Mouse (Mus musculus) thymus, adult 2 months (tissue): ENCODE results near the gene Sel1l.

ENCODE experiments used
- CTCF ChIP-seq: fragments of 200-500 bp; IDR thresholded peaks from 2 replicates; pipeline ENCODE4 v1.5.1; 2012; ENCODE audit warnings: mild to moderate bottlenecking, control low read depth, low read length, moderate library complexity, borderline replicate concordance; ENCODE audit not compliant: control insufficient read depth, poor library complexity, insufficient read depth; ENCODE audit errors: extremely low read depth
- POLR2A ChIP-seq: fragments of 200-500 bp; IDR thresholded peaks from 2 replicates; pipeline ENCODE4 v1.6.1; 2012; ENCODE audit warnings: mild to moderate bottlenecking, low read length, control low read depth, moderate library complexity; ENCODE audit not compliant: control insufficient read depth, poor library complexity, insufficient read depth; ENCODE audit errors: extremely low read depth

GRCm38 (mm10) chr12:91815990-91816389 is 33.0 kb downstream of the Sel1l start:
- TF ChIP-seq CTCF (0 out of 2 replicates have a peak, but pooled peaks have one; percentile 27), POLR2A (no peak)
